Mouse (Mus musculus) small intestine, adult 2 months (tissue): Measurements from ENCODE around the gene Ust.

Source experiments
- CTCF ChIP-seq: fragments of 200-500 bp; IDR thresholded peaks from 2 replicates; pipeline ENCODE4 v1.5.1; 2012; ENCODE audit warnings: low read depth, mild to moderate bottlenecking, control low read depth, inconsistent platforms, low read length, moderate library complexity, mixed read lengths; ENCODE audit not compliant: insufficient replicate concordance, insufficient read length; ENCODE audit errors: extremely low read depth
- POLR2A ChIP-seq: fragments of 200-500 bp; IDR thresholded peaks from 2 replicates; pipeline ENCODE4 v1.6.1; 2012; ENCODE audit warnings: low read depth, mild to moderate bottlenecking, control low read depth, inconsistent platforms, low read length, moderate library complexity

DNA sequence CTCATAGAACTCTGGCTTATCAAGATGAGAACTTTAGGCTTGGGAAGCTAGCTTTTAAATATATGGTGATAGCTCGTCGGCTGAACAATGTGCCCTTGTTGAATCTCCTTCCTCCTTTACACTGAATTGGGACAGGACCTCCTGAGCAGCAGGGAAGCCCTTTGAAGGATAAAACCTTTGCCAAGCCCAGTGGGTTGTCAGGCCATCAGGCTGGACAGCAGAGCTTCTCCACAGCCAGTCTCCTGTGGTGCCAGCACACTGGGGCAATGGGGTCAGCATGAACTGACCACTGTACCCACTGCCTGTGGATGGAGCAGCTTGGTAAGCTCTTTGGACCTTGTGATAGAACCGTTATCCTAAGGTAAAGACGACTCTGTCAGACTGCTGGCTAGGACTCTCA lies 214.4 kb downstream of the Ust start:
- TF ChIP-seq POLR2A (no peak), CTCF (no peak)
